Mouse (Mus musculus): Measurements from ENCODE around the gene Mrpl22.
"Not testable (repeated sequence)": the region's sequence is repeated elsewhere in the genome, so short reads cannot be mapped to it uniquely, and the experiment has no call there.

Gene Mrpl22

GRCm38 (mm10) chr11:58171459-58172091 is at the start of gene Mrpl22:
Gene Mrpl22, plus strand, starts transcription at chr11:58171661.
- peak; percentile 94 for DNase-seq (ENCODE audit: low spot score)

DNA sequence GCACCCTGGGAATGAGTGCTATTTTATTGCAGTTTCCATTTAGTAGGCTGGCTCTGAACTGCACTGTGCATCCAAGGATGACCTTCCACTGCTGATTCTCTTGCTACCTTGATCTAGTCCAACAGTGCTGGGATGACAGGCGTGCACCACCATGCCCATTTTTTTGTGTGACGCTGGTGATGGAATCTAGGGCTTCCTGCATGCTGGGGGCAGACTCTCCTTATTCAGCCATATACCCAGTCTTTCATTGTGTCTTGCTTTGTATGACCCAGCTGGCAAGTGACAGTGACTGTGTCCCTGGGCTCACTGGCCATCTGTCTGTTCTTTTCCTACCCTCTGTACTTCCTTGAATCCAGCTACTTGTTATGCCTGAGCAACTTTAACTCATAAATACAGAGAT is 47.8 kb upstream of the Mrpl22 start:
- no peak for DNase-seq (ENCODE audit: low spot score)

DNA sequence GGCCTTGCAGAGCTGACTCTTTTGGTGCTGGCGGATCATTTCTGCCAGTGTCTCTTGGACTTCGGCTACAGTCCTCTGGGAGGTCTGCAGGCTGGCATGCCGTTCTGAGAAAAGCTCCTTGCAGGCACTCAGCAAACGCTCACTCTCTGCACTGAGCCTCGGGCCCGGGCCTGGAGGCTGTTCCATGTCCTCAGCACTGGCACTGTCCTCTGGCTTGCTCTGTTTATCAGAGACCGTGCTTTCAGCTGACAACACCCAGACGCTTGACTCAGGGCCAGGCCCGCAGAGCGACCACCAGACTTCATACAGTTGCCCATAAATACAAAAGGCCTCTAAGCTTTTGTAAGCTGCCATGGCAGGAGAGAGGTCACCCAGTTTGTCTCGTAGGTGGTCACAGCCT is 46.4 kb upstream of the Mrpl22 start:
- DNase-seq (ENCODE audit: low spot score), result no peak

DNA sequence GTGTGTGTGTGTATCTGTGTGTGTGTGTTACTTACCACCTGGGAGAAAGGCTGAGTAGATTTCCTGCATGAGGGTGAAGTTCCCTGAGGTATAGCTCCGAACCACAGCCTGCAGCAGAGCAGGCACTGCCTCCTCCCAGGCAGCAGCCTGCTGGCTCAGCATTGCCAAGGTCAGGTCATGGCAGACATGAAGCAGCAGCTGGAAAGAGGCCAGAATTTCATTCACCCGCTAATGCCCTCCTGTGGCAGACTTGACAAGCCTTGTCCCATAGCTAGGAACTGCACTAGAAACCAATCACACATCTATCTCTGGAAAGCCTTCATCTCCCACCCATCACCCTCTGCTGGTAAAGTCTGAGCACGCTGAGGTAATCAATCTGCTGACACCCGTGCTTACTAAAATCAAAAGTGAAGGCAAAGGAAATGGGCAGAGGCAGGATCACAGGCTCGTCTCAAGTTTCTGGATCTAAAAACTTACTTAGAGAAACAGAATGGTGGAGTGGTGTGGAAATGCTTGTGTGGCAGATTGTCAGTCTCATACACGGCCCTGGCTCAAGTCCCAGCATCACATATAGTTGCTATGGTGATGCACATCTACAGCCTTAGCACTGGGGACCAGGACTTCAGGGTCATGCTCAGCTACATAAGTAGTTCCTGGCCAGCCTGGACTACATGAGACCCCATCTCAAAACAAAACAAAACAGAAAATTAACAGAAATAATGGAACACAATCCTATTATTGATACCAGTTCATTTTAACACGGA is 44.9 kb upstream of the Mrpl22 start:
- no peak for DNase-seq (ENCODE audit: low spot score)

DNA sequence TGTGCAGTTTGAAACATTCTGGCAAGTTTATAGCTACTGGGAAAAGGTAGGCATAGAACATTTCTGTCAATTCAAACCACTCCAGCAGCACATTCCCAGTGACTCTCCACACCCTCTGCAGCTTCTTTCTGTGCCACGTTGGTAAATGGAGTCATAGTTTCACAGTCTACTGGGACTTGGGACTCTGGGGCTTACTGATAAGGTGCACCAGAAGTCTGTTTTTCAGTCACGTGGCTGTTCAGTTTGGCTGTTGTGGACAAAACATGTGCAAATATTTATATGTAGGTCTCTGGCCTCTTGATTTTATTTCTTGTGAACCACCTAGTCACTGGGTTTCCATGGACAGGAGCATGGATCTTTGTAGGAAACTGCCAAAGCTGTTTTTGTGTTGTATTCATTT is 43.9 kb upstream of the Mrpl22 start:
- peak; percentile 11 for DNase-seq (ENCODE audit: low spot score)

GRCm38 (mm10) chr11:58129302-58129843 is 42.1 kb upstream of the Mrpl22 start:
- no peak for DNase-seq (ENCODE audit: low spot score)

- no peak for DNase-seq (ENCODE audit: low spot score)
Measured at GRCm38 (mm10) chr11:58132026-58132425, 39.4 kb upstream of the Mrpl22 start.

GRCm38 (mm10) chr11:58134869-58135268 is 36.6 kb upstream of the Mrpl22 start:
- no peak for DNase-seq (ENCODE audit: low spot score)

DNA sequence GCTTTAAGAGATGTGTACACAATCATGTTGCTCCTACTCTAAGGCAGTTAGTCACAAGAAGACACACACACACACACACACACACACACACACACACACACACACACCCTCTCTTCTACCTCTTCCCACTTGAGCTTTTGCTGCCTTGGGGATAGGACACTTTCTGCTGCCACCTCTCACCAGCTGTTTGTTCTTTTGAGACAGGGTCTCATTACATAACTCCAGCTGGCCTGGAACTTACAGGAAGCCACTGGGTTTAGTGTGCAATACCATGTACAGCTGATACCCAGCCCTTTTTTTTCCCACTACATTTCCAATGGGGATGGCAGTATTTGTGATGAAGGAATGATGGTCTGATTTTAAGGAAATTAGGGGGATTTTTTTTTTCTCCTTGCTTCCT is 36.2 kb upstream of the Mrpl22 start:
- no peak for DNase-seq (ENCODE audit: low spot score)

- no peak for DNase-seq (ENCODE audit: low spot score)
Measured at GRCm38 (mm10) chr11:58136677-58137076, 34.8 kb upstream of the Mrpl22 start.

DNA sequence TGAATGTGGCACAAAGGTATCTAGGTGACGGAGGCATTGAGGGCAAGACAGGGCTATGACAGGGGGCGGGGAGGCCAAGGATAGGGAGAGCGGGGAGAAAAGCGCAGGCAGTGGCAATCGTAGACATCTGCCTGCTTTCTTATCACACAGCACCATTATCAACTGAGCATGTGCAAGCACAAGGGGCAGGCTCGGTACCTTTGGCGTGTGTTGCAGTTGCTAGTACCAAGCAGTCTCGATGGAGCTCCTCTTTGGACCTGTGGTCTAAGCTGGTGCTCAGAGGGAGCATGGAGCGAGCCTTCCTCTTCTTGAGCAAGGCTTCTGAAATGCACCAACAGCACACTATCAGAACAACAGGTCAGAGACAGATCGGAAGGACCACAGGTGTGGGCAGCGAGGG is 32.6 kb upstream of the Mrpl22 start:
- DNase-seq (ENCODE audit: low spot score), result no peak

DNA sequence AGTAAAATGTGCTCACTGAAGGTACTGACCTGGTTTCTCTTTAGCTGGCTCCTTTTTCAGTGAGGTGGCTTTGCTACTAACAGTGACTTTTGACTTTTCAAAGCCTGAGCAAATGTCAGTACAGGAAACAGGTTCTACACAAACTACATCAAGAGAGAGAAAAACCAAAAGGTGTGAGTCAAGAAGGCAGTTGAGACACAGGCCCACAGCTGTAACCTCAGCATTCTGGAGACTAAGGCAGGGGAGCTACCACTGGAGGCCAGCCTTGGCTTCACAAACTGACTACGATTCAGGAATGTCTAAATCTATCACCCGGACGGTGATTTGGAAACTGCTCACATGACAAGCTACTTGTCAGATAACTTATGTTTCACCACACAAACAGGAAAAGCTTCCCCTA is 32.0 kb upstream of the Mrpl22 start:
- DNase-seq (ENCODE audit: low spot score), result no peak

GRCm38 (mm10) chr11:58143704-58144426 is 27.6 kb upstream of the Mrpl22 start:
- DNase-seq (ENCODE audit: low spot score), result no peak

GRCm38 (mm10) chr11:58146241-58146640 is 25.2 kb upstream of the Mrpl22 start:
- DNase-seq (ENCODE audit: low spot score), result no peak

GRCm38 (mm10) chr11:58155458-58155857 is 16.0 kb upstream of the Mrpl22 start:
- DNase-seq (ENCODE audit: low spot score), result no peak

DNA sequence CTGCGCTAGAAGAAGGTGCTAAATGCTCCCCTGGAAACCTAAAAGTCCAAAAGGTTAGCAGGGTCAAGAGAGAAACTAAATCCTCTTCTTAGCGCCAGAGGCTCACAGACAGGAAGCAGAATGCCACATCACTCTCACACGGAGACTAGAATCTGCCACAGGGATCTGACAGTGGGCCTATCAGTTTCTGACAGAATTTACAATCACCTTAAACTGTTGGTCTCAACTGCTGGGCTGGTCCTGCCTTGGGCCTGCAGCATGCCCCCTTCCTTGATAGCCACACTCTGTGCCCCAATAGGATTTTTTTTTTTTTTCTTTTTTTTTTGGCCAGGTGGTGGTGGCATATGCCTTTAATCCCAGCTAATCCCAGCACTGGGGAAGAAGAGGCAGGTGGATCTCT is 14.6 kb upstream of the Mrpl22 start:
- DNase-seq (ENCODE audit: low spot score), result no peak

DNA sequence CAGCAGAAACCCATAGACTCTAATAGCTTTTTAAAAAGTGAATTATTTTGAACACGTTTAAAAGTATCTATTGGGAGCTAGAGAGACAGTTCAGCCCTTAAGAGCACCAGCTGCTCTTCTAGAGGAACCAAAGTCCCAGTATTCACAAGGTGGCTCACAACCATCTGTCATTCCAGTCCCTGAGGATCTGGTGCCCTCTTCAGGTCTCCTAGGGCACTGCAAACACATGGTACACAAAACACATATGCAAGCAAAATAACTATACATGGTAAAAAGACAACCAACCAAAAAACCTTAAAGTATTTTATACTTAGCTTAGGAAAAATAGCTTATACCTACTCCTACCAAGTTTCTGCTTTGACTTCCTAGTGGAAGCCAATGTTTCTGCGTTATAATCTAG is 6.4 kb upstream of the Mrpl22 start:
- DNase-seq (ENCODE audit: low spot score), result no peak

DNA sequence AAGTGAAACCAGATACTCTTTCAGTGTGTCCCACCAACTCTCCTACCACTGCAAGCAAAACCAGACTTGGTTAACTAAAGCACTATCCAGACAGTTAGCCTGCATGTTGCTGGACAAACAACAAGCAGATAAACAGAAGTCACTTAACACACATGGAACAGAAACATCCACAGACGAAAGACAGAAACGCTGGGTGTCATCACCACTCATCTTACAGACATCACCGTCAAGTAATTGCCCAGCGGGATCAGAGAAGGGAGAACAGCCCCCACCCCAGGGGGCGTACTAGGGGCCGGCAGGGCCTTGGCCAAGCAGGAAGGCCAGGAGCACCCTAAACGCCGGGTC is 3.7 kb upstream of the Mrpl22 start:
- DNase-seq (ENCODE audit: low spot score), result no peak

DNA sequence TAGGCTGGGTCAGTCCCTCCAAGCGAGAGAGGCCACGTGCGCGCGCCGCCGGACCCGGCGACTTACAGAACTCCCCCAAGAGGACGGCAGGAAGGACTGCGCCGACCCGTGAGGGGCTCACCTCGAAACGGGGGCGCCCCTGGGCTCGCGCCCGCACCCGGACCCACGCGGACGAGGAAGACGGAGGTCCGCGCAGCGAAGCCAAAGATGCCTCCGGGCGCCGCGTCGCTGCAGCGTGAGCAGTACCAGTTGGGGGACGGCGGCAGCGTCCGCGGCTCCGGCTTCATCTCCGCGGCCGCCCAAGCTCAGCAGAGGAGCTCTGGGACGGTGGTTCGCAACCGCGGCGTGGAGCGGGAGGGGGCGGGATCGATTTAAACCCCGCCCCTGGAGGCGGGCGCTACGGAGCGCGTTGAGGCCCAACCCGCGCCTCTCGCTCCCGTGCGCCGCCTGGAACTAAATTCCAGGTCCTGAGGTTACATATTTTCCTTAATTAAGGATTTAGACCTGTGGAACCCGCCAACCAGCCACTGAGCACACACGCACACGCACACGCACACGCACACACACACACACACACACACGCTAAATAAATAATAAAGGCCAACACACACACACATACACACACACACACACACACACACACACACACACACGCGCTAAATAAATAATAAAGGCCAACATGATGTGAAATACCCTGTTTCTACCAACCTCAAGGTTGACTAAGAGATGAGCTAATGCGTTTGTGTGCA is 3.1 kb upstream of the Mrpl22 start, which contains the start of gene Gemin5:
Gene Gemin5 (minus strand): TSS at position 373 of the 749 bp plus-strand sequence.
- peak; percentile 84 for DNase-seq (ENCODE audit: low spot score)

- DNase-seq (ENCODE audit: low spot score), result no peak
Measured at GRCm38 (mm10) chr11:58169666-58170065, 1.8 kb upstream of the Mrpl22 start.

DNA sequence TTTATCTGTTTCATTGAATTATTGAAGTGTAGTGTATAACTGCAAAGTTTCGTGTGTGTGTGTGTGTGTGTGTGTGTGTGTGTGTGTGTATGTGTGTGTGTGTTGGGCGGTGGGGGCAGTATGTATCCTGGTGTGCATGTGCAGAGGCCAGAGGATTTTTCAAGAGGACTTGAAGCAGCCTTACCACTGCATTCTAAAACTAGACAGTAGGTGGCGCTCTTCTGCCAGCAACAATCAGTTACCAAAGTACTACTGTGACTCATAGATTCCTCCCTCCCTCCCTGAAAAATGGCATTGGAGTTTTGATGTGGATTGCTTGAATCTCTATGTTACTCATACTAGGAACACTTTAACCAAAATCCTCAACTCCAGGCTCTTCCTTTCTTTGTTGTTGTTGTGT is 8.1 kb downstream of the Mrpl22 start:
- DNase-seq (ENCODE audit: low spot score), result peak; percentile 73

- not testable (repeated sequence) for DNase-seq (ENCODE audit: low spot score)
Measured at GRCm38 (mm10) chr11:58179986-58180385, 8.5 kb downstream of the Mrpl22 start.
